Mouse (Mus musculus) kidney, embryonic 14.5 days (tissue): Measurements from ENCODE around the gene Cacna2d2. TPM values are rescaled to one million over a fixed set of nuclear protein-coding genes. Genes with fewer than 3 reads are reported as not detected.

Source experiments
- ATAC-seq: fragments of 200-750 bp; cut with Nextera tagmentation; 2 replicates; pipeline ENCODE4 v1.8.0; 2017; ENCODE audit warnings: moderate number of reproducible peaks, mild to moderate bottlenecking, moderate TSS enrichment, moderate library complexity; ENCODE audit not compliant: low FRiP score, low TSS enrichment
- H3K27ac ChIP-seq: fragments of 300-500 bp; sonication (generic); 2 replicates; pipeline ENCODE4 v1.5.1; 2014; ENCODE audit warnings: low read depth, mild to moderate bottlenecking, low read length, moderate library complexity, mixed read lengths
- H3K27me3 ChIP-seq: fragments of 300-500 bp; sonication (generic); 2 replicates; pipeline ENCODE4 v1.6.1; 2014; ENCODE audit warnings: mild to moderate bottlenecking, low read length; ENCODE audit not compliant: control insufficient read depth, insufficient read depth
- H3K36me3 ChIP-seq: fragments of 300-500 bp; sonication (generic); 2 replicates; pipeline ENCODE4 v1.6.1; 2014; ENCODE audit warnings: low read length, mixed read lengths; ENCODE audit not compliant: control insufficient read depth, insufficient read depth
- H3K4me1 ChIP-seq: fragments of 300-500 bp; sonication (generic); 2 replicates; pipeline ENCODE4 v1.6.1; 2014; ENCODE audit warnings: low read length, mixed read lengths; ENCODE audit not compliant: control insufficient read depth, insufficient read depth
- H3K4me2 ChIP-seq: fragments of 300-500 bp; sonication (generic); replicated peaks from 2 replicates; pipeline ENCODE4 v1.6.1; 2014; ENCODE audit warnings: low read depth, mild to moderate bottlenecking, low read length
- H3K4me3 ChIP-seq: fragments of 300-500 bp; sonication (generic); 2 replicates; pipeline ENCODE4 v1.5.1; 2014; ENCODE audit warnings: mild to moderate bottlenecking, low read length
- H3K9ac ChIP-seq: fragments of 300-500 bp; sonication (generic); 2 replicates; pipeline ENCODE4 v1.6.1; 2014; ENCODE audit warnings: low read depth, mild to moderate bottlenecking, low read length, moderate library complexity
- H3K9me3 ChIP-seq: fragments of 300-500 bp; sonication (generic); 2 replicates; pipeline ENCODE4 v1.6.1; 2016; ENCODE audit warnings: low read length; ENCODE audit not compliant: control insufficient read depth
- WGBS: fragments of 180-500 bp; shearing (Covaris S2); extraction: QIAGEN DNeasy Blood & Tissue Kit; methylation state at CpG from one replicate; pipeline ENCODE4 v1.1.7; 2014; 5-methylcytosine and 5-hydroxymethylcytosine counted together
- polyA plus RNA-seq: library from polyadenylated mRNA; unstranded; fragments of >200 nt; fragmentation: Nextera tagmentation; extraction: Ambion mirVana; gene quantifications from 2 replicates; pipeline ENCODE4 v1.2.1, GENCODE M21; 2014

The Cacna2d2 gene
- polyA plus RNA-seq, 1 experiment from 2014 or later, result 0.77 TPM

DNA sequence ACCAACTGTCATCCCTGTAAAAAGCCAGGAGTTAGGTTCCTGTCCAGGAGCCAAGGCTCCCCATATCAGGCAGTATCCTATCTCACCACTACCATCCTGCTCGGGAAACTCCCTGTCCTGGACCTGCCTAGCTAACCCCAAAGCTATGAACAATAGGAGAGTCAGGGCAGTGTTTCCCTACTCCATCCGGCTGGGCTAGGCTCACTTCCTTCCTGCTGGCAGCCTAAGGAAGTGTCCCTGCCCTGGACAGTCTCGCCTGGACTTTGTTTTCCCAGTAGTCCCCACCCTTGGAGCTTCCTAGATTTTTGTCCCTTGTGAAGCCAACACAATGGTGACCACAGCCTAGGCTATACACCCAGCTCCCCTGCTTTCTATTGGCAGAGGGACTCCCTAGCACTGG is 167.4 kb downstream of the Cacna2d2 start:
- Histone ChIP-seq H3K4me1 (peaks cover 32% of the 10 kb centered on the region), H3K27me3 (no peaks in the 10 kb centered on the region), H3K9me3 (no peaks in the 10 kb centered on the region), H3K9ac (0 out of 2 replicates have a peak overlapping the region, but pooled peaks have one; percentile 5), H3K4me3 (no peak overlapping the region), H3K27ac (peak overlapping the region; percentile 77; the same call in 1 of the 2 replicates), H3K36me3 (peaks cover 34% of the 10 kb centered on the region), H3K4me2 (peak overlapping the region; percentile 83; the same call in 1 of the 2 replicates)
- 68% methylated on average over 3 of the region's 3 CpGs for WGBS
- no peak for ATAC-seq

DNA sequence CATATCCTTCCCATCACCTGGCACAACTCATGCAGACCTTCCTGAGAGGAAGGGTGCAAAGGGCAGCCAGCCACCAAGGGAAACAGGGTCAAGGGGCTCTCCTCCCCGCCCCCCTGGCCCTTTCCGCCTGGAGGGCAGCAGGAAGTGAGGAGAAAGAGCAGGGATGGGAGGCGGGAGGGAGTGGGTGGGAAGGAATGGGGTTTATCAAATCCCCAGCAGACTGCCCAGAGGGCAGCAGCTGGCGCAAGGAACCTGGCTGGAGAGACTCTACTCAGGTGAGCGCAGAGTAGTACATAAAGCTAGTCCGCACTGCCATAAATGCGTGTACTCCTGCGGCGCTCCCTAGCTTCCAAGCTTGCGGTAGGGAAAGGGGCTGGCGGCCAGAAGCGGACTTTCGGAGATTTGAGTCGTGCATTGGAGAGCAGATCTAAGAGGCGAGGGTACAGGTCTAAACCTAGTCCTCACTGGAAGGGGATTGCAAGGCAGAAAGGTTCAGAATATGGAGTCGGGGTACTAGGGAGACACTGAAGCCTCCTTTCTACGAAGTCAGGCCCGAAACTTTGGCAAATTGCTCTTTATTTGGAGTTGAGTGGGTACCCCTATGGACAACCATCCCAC is 168.4 kb downstream of the Cacna2d2 start, which contains the start of gene Hyal2:
Gene Hyal2 (plus strand): TSS at position 244 of the 618 bp plus-strand sequence.
- peak within 1 kb of the TSS; percentile 77 for H3K27ac ChIP-seq
- no peaks in the 10 kb centered on the region for H3K9me3 ChIP-seq
- peak within 1 kb of the TSS; percentile 83 for H3K4me2 ChIP-seq
- ATAC-seq, result no peak
- peaks cover 32% of the 10 kb centered on the region for H3K4me1 ChIP-seq
- H3K4me3 ChIP-seq, result peak within 1 kb of the TSS; percentile 67
- H3K36me3 ChIP-seq, result peaks cover 38% of the 10 kb centered on the region
- peak within 1 kb of the TSS; percentile 78 for H3K9ac ChIP-seq
- 4% methylated on average over 18 of the region's 18 CpGs for WGBS
- no peaks in the 10 kb centered on the region for H3K27me3 ChIP-seq

DNA sequence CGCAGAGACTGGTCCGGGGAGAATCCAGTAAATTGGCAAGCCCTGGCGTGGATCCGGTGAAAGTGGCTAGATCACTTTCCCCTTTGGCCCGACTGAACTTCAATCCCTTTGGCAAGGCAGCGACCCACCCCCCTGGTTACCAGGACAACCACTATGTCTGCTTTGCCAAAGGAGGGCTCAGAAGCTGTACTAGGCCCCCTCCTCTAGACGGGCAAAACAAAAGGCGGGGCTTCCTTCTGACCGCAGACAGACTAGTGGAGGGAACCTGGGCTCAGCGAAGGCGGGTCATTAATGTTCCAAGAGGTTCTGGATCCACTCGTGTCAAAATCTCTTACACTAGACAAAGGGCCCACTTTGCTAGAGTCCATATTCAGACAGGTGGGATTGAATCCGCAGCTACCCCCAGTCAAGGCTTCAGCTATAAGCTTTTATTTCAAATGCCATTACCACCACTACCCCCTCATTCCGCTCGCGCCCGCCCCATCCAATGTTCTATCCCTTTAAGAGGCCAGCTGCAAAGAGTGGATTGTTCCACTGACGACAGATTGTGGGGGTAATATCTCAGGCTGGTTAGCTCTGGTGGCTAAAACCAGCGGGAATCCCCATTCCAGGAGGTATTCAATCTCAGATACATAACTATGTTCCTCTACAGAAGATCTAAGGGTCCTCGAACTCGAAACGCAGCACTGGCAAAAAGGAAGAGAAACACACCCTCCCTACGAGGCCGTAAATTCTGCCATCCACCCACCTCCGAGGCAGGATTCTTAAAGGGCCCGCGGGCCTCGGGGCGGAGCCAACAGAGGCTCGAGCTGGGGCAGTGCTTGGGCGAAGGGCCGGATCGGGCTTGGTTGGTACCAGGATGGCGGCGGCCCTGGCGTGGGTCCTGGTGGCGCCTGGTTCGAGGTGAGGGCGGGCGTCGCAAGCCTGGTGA is 169.2 kb downstream of the Cacna2d2 start:
- WGBS, result under 1% methylated on average over 41 of the region's 41 CpGs
- peak overlapping the region; percentile 77 for H3K27ac ChIP-seq
- no peaks in the 10 kb centered on the region for H3K9me3 ChIP-seq
- H3K4me2 ChIP-seq, result peak overlapping the region; percentile 83
- H3K4me1 ChIP-seq, result peaks cover 30% of the 10 kb centered on the region
- H3K36me3 ChIP-seq, result peaks cover 46% of the 10 kb centered on the region
- peak overlapping the region; percentile 67 for H3K4me3 ChIP-seq
- no peaks in the 10 kb centered on the region for H3K27me3 ChIP-seq
- peak; percentile 83 for ATAC-seq
- H3K9ac ChIP-seq, result peak overlapping the region; percentile 78

DNA sequence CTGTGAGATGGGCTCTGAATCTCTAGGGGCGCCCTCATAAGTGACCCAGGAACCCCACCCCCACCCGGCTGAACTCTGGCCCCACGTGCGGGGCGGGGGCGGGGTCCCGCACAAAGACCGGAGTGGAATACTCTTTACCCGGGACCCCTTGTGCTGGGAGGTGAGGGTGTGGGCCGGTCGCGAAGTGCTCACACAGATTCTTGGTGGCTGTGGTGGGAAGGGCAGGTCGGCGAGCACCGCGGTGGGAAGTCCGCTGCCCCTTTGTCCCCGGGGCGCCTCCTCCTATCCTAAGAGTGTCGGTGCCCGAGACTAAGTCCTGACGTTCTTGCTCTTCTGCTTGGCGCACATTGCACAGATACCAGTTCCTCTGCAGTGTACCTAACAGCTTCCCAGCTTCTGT is 169.9 kb downstream of the Cacna2d2 start:
- Histone ChIP-seq H3K9me3 (no peaks in the 10 kb centered on the region), H3K4me2 (peak overlapping the region; percentile 83), H3K9ac (peak overlapping the region; percentile 78), H3K36me3 (peaks cover 46% of the 10 kb centered on the region), H3K27ac (peak overlapping the region; percentile 77), H3K4me3 (peak overlapping the region; percentile 67), H3K27me3 (no peaks in the 10 kb centered on the region), H3K4me1 (peaks cover 24% of the 10 kb centered on the region)
- WGBS, result 0% methylated on average over 23 of the region's 23 CpGs
- peak; percentile 28 for ATAC-seq

DNA sequence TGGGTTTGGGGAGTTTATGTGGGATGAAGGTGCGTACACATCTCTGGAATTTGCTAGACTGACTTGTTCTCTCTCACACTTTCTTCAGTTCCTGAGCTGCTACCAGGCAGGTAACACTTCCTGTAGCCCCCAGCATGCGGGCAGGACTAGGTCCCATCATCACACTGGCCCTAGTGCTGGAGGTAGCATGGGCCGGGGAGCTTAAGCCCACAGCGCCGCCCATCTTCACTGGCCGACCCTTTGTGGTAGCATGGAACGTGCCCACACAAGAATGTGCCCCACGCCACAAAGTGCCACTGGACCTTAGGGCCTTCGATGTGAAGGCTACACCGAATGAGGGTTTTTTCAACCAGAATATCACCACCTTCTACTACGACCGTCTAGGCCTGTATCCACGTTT is 170.6 kb downstream of the Cacna2d2 start:
- Histone ChIP-seq H3K27ac (no peak overlapping the region), H3K4me2 (peak overlapping the region; percentile 83), H3K9ac (peak overlapping the region; percentile 78), H3K27me3 (no peaks in the 10 kb centered on the region), H3K4me3 (peak overlapping the region; percentile 67), H3K4me1 (peaks cover 24% of the 10 kb centered on the region), H3K9me3 (no peaks in the 10 kb centered on the region), H3K36me3 (peaks cover 43% of the 10 kb centered on the region)
- WGBS, result 48% methylated on average over 13 of the region's 13 CpGs
- ATAC-seq, result no peak

- no peak overlapping the region for H3K27ac ChIP-seq
Observed at GRCm38 (mm10) chr9:107570845-107571244, 171.4 kb downstream of the Cacna2d2 start.

DNA sequence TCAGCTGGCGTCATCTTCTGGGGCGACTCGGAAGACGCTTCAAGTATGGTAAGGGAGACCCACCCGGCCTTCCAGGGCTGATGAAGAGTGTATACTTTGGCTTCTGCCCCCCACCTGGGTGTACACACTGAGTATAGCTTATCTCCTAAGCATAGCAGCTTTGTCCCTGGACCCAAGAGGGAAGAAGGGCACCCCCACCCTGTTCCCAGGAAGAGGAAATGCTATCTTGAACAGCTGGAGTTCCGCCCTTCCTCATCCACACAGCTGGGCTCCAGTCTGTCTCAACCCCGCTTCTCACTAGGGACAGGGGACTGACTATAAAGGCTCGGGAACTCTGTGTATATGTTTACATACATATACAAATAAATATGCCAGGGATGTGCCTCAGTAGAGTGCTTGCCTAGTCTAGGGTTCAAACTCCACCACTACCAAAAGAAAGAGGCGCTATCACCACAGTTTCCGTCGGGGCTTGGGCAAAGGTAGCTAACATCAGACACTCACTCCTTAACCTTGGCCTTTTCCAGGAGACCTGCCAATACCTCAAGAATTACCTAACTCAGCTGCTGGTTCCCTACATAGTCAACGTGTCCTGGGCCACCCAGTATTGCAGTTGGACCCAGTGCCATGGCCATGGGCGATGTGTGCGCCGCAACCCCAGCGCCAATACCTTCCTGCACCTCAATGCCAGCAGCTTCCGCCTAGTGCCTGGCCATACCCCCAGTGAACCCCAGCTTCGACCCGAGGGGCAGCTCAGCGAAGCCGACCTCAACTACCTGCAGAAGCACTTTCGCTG is 172.3 kb downstream of the Cacna2d2 start:
- peaks cover 32% of the 10 kb centered on the region for H3K4me1 ChIP-seq
- H3K4me2 ChIP-seq, result no peak overlapping the region; the same call in 1 of the 2 replicates
- no peak overlapping the region for H3K4me3 ChIP-seq
- H3K9me3 ChIP-seq, result no peaks in the 10 kb centered on the region
- H3K36me3 ChIP-seq, result peaks cover 37% of the 10 kb centered on the region
- no peaks in the 10 kb centered on the region for H3K27me3 ChIP-seq
- H3K9ac ChIP-seq, result no peak overlapping the region
- WGBS, result 92% methylated on average over 22 of the region's 22 CpGs
- no peak for ATAC-seq
- no peak overlapping the region for H3K27ac ChIP-seq

More at GRCm38 (mm10) chr9:107570845-107571244, 171.4 kb downstream of the Cacna2d2 start:
- no peak for ATAC-seq
- Histone ChIP-seq H3K27me3 (no peaks in the 10 kb centered on the region), H3K9me3 (no peaks in the 10 kb centered on the region), H3K4me3 (peak overlapping the region; percentile 67), H3K4me1 (peaks cover 24% of the 10 kb centered on the region), H3K36me3 (peaks cover 40% of the 10 kb centered on the region), H3K9ac (peak overlapping the region; percentile 78; the same call in 1 of the 2 replicates), H3K4me2 (peak overlapping the region; percentile 83)
- 91% methylated on average over 21 of the region's 21 CpGs for WGBS

DNA sequence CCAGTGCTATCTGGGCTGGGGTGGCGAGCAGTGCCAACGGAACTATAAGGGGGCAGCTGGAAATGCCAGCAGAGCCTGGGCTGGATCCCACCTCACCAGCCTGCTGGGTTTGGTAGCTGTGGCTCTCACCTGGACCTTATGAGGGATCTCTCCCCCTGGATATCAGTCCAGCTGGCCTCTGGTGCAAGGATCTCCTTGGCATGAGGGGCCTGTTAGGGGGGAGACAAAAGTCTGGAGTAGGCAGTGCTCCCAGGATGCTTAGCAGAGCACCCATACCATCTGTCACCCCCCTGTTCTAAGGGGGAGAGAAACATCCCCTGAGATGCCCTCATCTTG is 172.9 kb downstream of the Cacna2d2 start:
- Histone ChIP-seq H3K9me3 (no peaks in the 10 kb centered on the region), H3K27ac (no peak overlapping the region), H3K9ac (no peak overlapping the region), H3K36me3 (peaks cover 37% of the 10 kb centered on the region), H3K4me1 (peaks cover 37% of the 10 kb centered on the region), H3K4me3 (no peak overlapping the region), H3K4me2 (no peak overlapping the region), H3K27me3 (no peaks in the 10 kb centered on the region)
- no peak for ATAC-seq
- WGBS, result 98% methylated on average over 2 of the region's 2 CpGs
